Mouse (Mus musculus) cerebellum, postnatal 10 days (tissue): ENCODE results near the gene Bdh1.
A peak's percentile ranks its signal among the peaks of the same experiment; 100 is the strongest.

Experiments
- DNase-seq, 2 experiments: peaks; one replicate each; pipeline ENCODE4 v3.0.0; 2021; ENCODE audit warnings: mixed read lengths in 2 of 2

The Bdh1 gene

DNA sequence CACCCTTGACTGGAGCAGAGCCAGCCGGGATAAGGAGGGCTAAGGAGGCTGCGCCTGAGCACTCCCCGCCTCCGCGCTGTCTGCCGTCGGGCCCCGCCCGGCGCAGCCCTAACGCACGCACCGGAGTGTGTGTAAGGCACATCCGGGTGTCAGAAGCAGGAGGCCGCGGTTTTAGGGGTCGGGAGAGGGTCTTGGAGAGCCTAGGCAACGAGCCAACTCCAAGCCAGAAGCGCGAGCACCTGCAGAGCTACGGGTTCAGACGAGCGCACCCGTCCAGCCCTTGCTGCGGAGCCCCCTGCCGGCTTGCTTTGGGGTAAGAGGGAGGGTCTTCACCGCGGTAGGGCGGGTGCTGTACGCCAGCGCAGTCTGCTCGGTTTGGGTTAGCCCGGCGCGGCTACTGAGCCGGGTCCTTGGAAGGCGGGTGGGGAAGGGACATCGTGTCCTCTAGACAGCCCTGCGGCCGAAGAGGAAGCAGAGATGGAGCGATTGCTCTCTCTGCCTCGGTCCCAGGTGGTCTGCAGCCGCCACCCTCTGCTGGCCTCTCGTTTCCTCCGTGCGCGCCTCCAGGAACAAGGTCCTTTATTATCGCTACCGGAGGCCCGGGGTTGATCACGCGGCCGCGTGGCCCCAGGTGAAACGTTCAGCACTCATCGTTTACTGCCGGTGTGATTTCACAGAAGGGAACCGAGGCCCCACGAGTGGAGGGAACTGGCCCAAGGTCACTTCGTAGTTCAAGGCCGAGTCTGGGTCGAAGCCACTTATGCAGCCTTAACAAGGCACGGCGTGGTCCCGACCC, 6.8 kb downstream of the Bdh1 start:
- DNase-seq, result peak; percentile 89 to 91

DNA sequence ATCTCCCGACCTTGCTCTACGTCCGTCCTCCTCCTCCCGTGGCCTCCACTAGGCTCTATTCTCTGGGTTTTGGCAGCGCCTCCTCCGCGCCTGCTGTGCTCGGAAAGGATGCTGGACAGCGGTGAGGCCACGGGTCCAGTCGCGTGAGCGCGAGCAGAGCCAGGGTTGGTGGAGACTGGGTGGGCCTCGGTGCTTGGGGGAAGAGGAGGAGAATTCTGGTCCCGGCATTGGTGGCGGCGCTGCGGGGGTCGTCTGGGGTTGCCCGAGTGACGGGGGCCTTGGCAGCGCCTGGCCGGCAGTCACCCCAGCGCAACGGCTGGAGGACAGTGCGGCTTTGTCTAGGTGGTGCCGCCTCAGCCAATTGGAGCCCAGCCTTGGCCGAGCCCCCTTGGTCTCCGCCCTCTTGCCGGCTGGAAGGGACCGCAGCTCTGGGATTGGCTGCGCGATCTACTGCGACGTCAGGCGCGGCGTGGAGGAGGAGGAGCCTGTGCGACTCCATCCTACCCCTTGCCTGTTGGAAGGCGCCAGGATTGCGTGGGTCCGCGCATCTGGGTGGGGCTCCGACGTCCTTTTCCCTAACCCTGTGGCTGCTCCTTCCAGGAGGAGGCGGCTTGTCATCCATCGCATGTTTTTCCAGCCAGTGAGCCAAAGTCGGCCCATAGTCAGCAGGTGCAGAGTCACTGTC, 7.5 kb downstream of the Bdh1 start:
- peak; percentile 96 to 98 for DNase-seq

DNA sequence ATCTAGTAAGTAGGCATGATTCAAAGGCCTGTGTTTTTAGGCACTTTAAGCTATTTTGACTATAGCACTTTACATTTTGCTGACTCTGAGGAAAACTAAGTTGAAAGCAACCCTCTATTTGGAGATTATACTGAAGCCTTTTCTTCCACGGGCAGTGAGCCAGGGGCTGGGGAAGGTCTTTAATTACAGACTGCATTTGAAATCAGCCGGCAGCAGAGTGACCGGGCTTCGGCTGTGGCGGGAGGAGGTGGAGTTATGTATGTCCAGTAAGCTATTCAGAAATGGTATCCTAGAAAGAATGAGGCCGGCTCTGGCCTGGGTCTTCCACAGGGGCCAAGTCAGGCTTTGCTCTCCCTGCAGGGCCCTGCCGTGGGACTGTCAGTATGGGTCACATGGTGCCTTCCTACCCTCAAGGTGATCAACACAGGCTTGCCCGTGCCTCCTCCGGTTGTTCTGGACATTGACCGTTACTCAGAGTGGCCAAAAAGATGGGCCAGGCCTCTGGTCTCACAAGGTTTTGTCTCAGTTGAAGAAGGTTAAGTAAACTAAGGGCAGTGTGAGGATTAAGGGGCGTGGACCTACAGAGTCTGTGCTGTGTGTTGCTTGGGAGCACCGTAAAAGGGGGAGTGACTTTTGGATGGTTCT, 11.5 kb downstream of the Bdh1 start:
- peak; percentile 39 to 52 for DNase-seq

DNA sequence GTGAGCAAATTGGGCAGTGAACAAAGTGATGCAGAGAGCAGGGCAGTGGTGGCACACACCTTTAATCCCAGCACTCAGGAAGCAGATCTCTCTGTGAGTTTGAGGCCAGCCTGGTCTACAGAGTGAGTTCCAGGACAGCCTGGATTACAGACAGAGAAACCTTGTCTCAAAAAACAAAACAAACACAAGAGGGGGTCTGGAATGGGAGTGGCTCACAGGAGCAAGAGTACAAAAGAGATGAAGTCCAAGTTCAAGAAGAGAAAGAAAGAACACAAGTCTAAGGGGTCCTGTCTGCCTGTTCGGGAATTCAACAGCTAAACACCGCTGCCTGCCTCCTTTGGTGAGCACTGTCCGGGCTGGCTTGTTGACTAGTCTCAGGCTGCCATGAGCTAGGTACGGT, 13.1 kb downstream of the Bdh1 start:
- no peak for DNase-seq

DNA sequence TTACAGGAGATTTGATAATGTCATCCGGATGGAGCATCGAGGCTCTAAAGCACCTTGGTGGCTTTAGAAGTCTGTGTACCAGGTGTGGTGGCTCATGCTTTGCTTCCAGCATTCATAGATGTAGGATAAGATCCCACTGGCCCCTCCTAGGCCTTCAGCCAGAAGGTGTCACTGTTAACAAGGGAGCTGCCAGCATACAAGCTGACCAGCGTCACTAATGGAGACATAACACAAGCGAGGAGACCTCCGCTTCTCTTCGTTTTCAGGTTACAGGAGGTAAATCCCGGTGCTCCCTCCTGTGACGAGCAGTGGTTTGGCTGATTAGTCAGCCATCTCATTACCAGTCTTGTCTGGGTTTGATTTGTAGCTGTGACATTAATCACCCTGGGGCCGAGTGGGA, 14.0 kb downstream of the Bdh1 start:
- DNase-seq, result no peak

DNA sequence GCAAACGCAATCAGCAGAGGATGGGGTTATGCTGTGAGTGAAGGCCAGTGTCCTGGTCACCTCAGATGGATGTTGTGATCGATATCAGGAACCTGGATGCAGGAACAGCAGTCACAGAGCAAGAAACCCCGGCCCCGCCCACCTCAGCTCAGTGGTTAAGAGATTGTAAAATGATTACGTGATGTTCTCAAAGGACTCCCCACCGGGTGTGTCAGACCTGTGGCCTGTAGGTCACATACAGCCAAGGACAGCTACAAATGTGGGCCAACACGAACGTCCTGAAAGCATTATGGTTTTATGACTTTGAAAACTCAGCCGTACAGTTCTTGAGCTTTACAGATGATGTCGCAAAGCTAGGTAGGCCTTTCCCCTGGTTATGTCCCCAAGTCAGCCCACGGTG, 15.3 kb downstream of the Bdh1 start:
- DNase-seq, result no peak

DNA sequence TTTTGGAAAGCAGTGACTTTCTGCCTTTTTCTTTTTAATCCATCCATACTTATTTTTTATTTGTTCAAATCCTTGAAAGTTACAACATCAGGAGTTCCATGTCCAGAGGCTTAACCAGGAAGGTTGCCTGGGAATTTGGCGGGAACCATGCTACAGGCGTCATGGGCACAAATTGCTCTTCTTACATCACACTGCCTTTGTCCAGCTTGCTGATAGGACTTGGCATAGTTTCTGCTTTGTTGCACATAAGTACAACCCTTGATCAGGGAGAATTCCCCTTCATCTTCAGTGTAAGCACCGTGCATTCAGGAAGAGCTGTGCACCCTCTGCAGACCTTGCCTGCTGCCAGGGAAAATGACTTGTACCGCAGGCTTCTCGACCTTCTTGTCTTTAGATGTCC, 17.4 kb downstream of the Bdh1 start:
- DNase-seq, result no peak

DNA sequence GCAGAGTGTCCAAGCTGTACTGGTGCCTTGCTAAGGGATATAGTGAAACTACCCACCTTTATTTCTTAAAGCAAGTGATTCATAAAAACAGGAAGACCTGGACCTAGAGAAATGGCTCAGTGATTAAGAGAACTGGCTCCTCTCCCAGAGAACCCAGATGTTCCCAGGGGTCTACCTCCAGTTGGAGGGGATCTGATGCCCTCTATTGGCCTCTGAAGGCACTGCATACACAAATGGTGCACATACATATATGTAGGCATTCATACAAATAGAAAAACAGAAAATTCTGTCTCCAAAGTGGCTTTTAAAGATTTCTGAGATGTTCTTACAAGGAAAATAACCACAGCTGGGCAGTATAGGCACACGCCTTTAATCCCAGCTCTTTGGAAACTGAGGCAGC, 18.0 kb downstream of the Bdh1 start:
- DNase-seq, result no peak

DNA sequence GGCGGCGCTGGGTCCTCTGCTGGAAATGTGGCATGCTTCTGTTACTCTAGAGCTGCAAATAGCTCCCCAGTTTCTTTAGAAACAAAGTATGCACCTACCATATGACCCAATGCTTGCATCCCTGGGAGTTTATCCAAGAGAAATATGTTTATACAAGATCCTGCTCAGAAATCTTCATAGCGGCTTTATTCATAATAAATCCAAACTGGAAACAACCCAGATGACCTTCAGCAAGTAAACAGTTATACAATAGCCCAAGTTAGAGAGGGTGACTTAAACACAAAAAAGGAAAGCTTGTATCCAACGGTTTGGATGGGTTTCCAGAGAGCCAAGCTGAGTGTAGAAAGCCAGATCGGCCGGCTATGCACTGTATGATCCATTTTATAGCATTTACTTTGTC, 22.4 kb downstream of the Bdh1 start:
- DNase-seq, result no peak

DNA sequence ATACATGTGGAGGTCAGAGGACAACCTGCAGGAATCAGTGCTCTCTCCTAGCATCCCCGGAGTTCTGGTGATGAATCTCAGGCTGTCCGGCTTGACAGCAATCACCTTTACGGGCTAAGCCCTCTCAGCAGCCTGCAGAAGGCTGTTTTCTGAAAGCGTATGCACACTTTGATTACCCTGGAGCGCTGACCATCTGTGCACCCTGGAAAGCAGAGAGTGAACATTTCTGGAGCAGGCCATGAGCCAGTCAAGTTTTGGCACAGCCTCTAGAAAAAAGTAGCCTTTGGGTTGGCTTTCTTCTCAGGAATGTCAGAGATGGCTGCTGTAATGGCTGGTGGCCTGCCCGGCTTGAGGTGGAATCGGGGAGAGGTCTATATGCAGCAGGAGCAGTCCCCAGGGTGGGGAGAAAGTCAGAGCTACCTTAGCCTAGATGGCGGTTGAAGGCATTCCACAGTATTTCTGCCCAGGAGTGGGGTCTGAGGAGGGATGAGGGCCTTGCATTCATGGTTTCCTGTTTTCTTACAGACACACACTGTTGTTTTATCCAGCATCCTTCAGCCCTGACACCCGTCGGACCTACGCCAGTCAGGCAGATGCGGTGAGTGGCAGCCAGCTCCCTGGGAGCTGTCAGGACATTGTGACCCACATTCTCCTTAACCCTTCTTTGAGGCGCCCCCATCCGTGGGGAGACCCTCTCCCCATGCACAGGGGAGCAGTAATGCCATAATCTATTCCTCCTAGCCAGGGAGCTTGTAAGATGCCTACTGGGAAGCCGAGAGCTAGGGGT, 24.2 kb downstream of the Bdh1 start:
- peak; percentile 83 to 92 for DNase-seq

DNA sequence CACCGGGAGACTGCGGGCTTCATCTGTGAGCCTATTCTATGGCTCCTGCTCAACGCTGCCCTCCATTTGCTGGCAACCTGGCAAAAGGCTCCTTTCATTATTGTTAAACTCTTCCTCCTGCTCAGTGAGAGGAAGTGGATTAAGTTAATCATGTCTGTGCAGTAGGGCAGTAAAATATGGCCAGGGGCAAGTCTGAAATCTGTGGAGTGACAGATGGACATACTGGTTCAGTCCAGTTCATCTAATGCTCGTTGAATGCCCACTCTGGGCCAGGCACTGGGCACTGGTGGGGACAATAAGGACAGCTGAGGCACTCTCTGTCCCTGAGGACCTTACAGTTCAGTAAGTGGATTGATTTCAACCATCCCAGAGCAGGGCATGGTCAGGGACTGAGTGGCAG, 27.9 kb downstream of the Bdh1 start:
- peak; percentile 42 to 65 for DNase-seq

DNA sequence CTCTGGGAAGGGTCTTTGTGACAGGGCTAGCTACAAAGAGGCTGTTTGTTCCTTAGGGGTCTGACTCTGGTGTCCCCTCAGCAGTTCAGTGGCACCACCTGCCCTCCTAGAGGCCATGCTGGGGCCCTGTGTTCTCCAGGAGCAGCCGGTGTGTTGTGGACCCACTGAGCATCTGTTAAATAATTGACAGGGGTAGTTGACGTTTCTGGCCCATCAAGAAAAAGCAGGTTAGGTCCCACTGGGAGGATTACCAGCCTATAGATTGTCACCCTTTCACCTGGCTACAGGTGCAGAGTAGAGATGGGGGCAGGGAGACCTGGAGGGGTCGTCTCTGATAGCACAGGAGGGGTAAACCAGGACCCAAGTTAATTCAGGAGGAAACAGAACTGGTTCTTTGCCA, 29.2 kb downstream of the Bdh1 start:
- DNase-seq, result no peak

DNA sequence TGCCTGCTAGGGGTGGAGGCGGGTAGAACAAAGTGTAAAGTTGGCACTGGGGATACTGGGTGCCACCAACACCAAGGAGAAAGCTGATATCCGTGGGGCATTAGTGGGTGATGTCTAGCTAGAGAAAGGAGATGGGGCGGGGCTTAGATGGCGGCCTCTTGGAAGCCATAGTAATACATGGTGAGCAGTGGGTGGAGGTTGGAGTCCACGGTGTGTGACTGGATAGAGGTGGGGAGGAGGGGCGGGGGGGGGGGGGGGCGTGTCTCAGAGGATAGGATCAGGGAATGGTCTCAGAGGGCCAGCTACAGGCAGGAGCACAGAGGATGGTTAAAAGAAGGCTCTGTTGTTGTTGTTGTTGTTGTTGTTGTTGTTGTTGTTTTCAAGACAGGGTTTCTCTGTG, 30.4 kb downstream of the Bdh1 start:
- no peak for DNase-seq

DNA sequence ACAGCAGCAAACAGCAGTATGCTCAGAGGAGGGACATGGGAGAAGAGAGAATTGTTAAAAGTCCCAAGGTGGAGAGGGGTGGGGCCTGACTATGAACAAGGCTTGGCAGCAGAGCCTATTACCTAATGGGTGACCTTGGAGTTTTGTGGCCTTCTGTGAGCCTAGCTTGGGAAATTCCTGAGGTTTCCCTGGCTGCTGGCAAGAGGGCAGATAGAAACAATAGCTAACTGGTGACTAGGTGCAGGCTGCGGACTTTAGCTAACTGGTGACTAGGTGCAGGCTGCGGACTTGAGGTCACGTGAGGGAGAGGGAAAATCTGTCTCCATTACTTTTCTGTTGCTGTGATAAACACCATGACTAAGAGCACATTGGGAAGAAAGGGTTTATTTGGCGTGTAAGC, 31.9 kb downstream of the Bdh1 start:
- no peak for DNase-seq

DNA sequence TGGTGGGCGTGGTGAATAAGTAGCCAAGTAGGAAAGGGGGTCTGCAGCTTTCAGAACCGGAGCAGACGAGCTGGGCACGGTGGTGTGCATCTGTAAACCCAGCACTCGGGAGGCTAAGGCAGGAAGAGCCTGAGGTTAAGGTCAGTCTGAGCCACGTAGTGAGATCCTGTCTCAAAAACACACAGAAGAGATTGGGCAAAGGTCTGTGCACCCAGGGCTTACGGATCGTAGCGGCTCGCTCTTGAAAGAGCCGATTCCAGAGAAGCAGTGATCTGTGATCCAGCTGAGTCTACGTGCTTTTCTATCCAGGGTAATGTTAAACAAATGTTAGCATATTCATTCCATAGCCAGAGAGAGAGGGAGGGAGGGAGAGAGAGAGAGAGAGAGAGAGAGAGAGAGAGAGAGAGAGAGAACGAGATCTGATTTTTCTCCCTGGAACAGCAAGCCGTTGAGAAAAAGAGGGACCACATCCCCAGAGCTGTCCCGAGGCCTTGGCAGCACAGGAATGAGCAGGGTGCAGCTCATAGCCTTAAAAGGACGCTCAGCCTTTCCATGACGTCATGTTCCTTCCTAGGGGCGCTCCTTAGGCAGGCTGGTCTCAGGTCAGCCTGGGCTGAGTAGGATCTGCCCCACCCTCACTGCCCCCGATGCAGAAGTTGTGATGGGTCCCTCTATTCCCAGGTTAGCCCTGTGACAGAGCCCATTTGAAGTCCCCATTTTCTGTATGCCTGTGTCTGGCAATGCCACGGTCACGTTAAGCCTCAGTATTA, 33.4 kb downstream of the Bdh1 start:
- no peak for DNase-seq

DNA sequence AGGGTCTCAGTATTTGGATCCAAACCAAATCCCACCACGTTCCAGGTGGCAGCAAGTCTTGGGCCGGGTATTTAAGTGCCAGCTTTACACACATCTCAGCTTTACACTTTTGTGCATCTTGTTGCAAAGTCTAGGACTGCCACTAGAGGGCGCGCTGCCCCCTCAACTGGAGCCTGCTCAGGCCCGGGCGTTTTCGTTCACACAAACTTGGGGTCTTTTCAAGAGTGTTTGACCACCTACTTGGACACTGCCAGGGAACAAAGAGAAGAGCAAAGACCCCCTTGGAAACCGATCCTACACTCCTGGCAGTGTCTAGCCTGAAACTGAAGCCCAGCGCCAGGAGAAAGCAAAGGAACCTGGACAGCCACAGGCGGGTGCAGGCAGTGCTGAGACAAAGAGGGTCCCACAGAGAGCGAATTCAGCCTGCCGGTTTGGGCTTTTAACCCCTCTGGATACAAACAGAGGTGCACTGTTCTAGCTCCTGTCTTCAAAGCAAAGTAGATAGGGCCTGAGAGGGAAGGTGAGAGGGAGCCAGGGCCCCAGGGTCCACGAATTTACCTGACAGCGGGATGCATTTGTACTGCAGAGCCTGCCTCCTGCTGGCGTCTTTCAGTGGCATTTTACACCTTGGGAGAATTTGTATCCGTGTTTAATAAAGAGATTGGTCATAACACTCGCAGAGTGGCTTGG, 36.3 kb downstream of the Bdh1 start:
- peak; percentile 92 to 95 for DNase-seq

DNA sequence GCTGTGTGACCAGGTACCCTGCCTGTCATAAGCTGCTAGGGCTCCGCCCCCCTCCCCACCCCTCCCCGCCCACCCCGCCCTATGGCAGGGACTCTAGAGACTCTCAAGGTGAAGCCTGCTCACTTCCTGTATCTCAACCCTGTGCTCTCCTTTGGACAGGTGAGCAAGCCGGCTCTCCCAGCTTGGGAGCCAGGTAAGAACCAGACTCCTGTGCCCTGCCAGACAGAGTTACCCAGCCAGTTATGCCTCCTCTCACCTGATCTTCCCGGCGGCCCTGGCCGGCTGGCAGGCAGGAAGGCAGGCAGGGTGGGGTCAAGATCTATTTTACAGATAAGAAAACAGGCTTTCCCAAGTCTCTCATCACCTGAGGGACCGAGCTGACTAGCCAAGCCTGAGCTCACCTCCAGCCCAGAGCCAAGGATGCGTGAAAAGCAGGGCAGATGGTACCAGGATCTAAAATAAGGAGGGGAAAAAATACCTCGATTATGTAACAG, 37.9 kb downstream of the Bdh1 start:
- peak; percentile 72 to 75 for DNase-seq

DNA sequence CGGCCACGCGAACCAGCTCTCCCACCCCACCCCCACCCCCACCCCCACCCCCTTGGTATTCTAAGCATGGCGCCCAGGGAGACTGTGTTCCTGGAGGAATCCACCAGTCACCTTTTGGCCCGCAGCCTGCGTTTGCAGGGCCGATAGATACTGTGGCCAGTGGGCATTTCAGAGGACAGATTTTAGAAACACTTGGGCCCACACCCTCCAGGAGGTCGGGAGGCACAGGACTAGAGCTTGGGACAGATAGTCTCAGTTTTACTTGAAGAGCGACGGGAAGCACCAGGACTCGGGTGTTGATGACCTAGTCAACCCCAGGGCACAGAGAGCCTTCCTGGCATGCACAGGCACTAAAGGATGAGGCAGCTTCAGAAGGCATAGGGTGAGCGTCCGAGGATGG, 38.4 kb downstream of the Bdh1 start:
- DNase-seq, result peak; percentile 68 to 72

DNA sequence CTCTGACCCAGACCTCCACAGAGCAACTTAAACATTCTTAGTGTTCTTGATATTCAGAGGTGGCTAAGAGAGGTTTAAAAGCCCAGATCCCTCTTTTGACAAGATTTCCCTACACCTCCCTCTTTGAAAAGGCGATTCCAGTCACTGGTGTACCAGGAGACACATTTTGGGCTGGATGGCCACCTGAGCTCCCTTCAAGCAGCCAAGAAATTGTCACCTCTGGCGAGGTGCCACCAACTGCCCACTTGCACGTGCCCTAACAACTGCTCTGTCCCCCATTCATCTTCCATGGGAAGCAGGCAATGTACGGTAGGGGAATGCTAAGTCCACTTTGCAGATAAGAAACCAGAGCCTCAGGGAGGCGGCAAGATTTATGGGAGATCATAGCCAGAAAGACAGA, 39.0 kb downstream of the Bdh1 start:
- DNase-seq, result peak; percentile 65 to 69

DNA sequence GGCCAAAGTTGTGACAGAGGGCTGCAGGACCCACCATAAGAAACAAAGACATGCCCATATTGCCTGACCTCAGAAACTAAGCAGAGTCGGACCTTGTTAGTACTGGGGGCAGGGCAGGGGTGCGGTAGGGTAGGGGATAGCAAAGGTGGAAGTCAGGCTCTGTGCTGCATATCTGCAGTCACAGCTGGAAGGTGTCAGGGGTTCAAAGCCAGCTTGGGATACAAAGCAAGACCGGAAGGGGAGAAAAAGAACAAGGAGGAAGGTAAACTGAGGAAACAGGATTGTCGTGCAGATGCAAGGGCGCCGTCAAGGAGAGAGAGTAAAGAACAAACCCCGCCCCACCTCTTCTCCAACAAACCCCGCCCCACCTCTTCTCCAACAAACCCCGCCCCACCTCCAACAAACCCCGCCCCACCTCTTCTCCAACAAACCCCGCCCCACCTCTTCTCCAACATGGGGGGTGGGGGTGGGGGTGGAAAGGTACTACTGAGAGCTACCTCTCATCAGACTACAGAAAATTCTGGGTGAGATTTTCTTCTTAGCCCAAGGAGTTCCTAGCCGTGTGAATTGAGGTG, 40.1 kb downstream of the Bdh1 start:
- DNase-seq, result no peak

DNA sequence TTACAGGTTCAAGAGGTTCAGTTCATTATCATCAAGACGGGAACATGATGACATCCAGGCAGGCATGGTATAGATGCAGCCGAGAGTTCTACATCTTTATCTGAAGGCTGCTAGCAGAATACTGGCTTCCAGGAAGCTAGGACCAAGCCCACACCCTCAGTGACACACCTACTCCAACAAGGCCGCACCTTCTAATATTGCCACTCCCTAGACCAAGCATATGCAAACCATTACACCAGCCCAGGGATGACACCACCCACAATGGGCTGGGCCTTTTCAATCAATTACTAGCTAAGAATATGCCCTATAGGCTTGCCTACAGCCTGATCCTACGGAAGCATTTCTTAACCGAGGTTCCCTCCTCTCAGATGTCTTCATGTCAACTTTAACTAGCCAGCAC, 42.9 kb downstream of the Bdh1 start:
- DNase-seq, result no peak
